Mouse (Mus musculus) forebrain, postnatal 0 days (tissue): Measurements from ENCODE around the gene Hpse. TPM values are rescaled to one million over a fixed set of nuclear protein-coding genes. Genes with fewer than 3 reads are reported as not detected.

ENCODE experiments used
- ATAC-seq: fragments of 200-750 bp; cut with Nextera tagmentation; 2 replicates; pipeline ENCODE4 v1.8.0; 2017; ENCODE audit warnings: mild to moderate bottlenecking, moderate library complexity
- DNase-seq: peaks from one replicate; pipeline ENCODE4 v3.0.0-alpha.2; 2015
- H3K27ac ChIP-seq: fragments of 300-500 bp; sonication (generic); 2 replicates; pipeline ENCODE4 v1.5.1; 2014; ENCODE audit warnings: low read depth, mild to moderate bottlenecking, antibody characterized with exemption, low read length, moderate library complexity, mixed read lengths
- H3K27me3 ChIP-seq: fragments of 300-500 bp; sonication (generic); 2 replicates; pipeline ENCODE4 v1.6.1; 2014; ENCODE audit warnings: mild to moderate bottlenecking, low read length, mixed read lengths; ENCODE audit not compliant: insufficient read depth
- H3K36me3 ChIP-seq: fragments of 300-500 bp; sonication (generic); 2 replicates; pipeline ENCODE4 v1.6.1; 2014; ENCODE audit warnings: mild to moderate bottlenecking, moderate library complexity; ENCODE audit not compliant: insufficient read depth
- H3K4me1 ChIP-seq: fragments of 300-500 bp; sonication (generic); 2 replicates; pipeline ENCODE4 v1.6.1; 2014; ENCODE audit warnings: antibody characterized with exemption; ENCODE audit not compliant: insufficient read depth
- H3K4me2 ChIP-seq: fragments of 300-500 bp; sonication (generic); 2 replicates; pipeline ENCODE4 v1.6.1; 2014; ENCODE audit warnings: low read depth, mild to moderate bottlenecking, moderate library complexity
- H3K4me3 ChIP-seq: fragments of 300-500 bp; sonication (generic); 2 replicates; pipeline ENCODE4 v1.5.1; 2014; ENCODE audit warnings: low read depth, low read length, mixed read lengths
- H3K9ac ChIP-seq: fragments of 300-500 bp; sonication (generic); 2 replicates; pipeline ENCODE4 v1.6.1; 2014; ENCODE audit warnings: mild to moderate bottlenecking
- H3K9me3 ChIP-seq: fragments of 300-500 bp; sonication (generic); 2 replicates; pipeline ENCODE4 v1.6.1; 2016; ENCODE audit warnings: low read length
- CTCF ChIP-seq: sonication (generic); IDR thresholded peaks from 2 replicates; pipeline ENCODE4 v1.5.1; 2016; ENCODE audit warnings: antibody characterized with exemption, control low read depth, low read depth
- WGBS: fragments of 180-500 bp; shearing (Covaris S2); extraction: QIAGEN DNeasy Blood & Tissue Kit; methylation state at CpG from one replicate; pipeline ENCODE4 v1.1.7; 2014; 5-methylcytosine and 5-hydroxymethylcytosine counted together
- polyA plus RNA-seq: library from polyadenylated mRNA; unstranded; fragments of >200 nt; fragmentation: Nextera tagmentation; extraction: Ambion mirVana; gene quantifications from 2 replicates; pipeline ENCODE4 v1.2.1, GENCODE M21; 2015
- total RNA-seq: library from RNA; depleted of rRNA; stranded (reverse); fragments of >200 nt; gene quantifications from 2 replicates; pipeline ENCODE4 v1.2.3, GENCODE M21; 2014

Hpse gene
- total and polyA plus RNA-seq, 2 experiments from 2014 or later: 0.41 to 1.1 TPM

DNA sequence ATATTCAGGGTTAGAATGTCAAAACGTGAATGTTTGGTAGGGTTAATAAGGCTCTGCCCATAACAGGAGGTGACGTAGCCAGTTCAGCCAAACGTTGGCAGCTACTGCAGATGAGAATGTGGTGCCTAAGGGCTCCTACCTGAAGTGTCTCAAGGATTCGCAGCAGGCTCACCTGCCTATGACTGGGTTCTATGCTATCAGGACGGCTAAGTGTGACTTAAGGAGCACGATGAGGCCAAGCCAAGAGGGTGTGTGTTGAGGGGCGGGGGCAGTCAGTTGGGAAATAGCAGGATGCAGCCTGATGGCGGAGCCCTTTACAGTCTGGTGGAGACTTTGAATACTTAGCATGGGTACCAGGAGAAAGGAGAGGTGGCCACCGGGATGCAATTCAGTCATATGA, 67.2 kb downstream of the Hpse start:
- Histone ChIP-seq H3K27me3 (no peaks in the 10 kb centered on the region), H3K36me3 (peaks cover 34% of the 10 kb centered on the region), H3K4me3 (no peak overlapping the region), H3K9ac (no peak overlapping the region), H3K4me2 (no peak overlapping the region), H3K4me1 (no peaks in the 10 kb centered on the region), H3K9me3 (no peaks in the 10 kb centered on the region), H3K27ac (no peak overlapping the region)
- 90% methylated on average over 9 of the region's 9 CpGs for WGBS
- DNase-seq: no peak
- ATAC-seq: no peak
- TF ChIP-seq CTCF: no peak

DNA sequence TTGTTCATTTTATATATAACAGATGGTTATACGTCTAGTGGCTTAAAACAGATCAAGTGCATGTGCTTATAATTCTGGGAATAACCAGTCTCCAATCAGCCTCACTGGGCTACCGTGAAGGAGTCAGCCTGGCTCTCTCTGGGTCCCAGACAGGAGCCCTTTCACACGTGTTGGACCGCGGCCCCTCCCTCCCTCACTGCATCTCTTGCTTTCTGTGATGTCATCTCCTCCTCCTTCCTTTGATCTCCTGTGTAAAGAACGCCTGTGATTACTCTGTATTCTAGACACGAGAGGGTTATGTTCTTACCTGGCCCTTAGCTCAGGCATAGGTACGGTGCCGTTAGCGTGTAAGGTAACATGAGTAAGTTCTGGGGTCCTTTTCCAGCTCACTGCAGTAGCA, 68.0 kb downstream of the Hpse start:
- WGBS: 82% methylated on average over 10 of the region's 10 CpGs
- ATAC-seq: no peak
- no peaks in the 10 kb centered on the region for H3K4me1 ChIP-seq

DNA sequence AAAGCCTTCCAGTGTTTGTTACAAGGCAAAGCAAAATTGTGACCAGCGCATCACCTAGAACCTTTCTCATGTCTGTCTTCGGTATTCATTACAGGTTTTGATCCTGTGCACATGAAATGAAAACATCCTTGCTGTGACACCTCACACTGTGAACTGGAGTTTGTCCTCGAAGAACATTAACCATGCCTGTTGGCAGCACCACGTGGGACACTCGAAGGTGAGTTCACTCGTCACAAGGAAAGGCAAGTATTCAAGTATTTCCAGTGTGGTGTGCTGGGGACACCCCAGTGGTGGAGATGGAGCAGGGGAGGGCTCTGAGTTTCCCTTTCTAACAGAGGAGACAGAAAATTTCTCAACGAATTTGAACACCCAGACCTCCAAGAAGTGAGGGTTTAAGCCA, 68.5 kb downstream of the Hpse start:
- Histone ChIP-seq H3K27ac (no peak overlapping the region), H3K9me3 (no peaks in the 10 kb centered on the region), H3K27me3 (no peaks in the 10 kb centered on the region), H3K4me1 (no peaks in the 10 kb centered on the region), H3K9ac (no peak overlapping the region), H3K4me2 (no peak overlapping the region), H3K4me3 (no peak overlapping the region), H3K36me3 (peaks cover 22% of the 10 kb centered on the region)
- DNase-seq (no peak), ATAC-seq (no peak)
- no peak for TF ChIP-seq CTCF
- 90% methylated on average over 7 of the region's 7 CpGs for WGBS

More for the DNA sequence above, 68.0 kb downstream of the Hpse start:
- H3K9me3 ChIP-seq: no peaks in the 10 kb centered on the region
- TF ChIP-seq CTCF: no peak
- H3K4me2 ChIP-seq: no peak overlapping the region
- no peak for DNase-seq
- no peak overlapping the region for H3K4me3 ChIP-seq
- H3K27me3 ChIP-seq: no peaks in the 10 kb centered on the region
- peaks cover 27% of the 10 kb centered on the region for H3K36me3 ChIP-seq
- H3K27ac ChIP-seq: no peak overlapping the region
- H3K9ac ChIP-seq: no peak overlapping the region

DNA sequence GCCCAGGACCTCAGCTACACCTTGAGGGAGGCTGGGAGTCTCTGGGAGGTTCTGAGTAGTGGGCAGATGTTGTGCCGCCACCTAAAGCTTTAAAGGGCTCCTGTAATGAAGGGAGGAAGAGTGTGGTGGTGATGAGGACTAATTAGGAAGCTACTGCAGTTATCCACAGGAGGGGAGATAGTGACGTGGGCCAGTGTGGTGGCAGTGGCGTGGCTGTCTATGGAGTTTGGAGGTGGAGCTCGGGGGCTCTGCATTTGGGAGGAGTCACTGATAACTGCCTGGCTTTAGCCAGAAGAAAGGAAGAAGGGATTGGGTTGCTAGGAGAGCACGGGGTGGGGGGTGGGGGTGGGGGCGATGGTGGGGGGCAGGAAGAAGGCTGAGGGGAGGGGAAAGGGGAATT, 71.0 kb downstream of the Hpse start:
- ATAC-seq (no peak), DNase-seq (no peak)
- WGBS: 41% methylated on average over 6 of the region's 6 CpGs
- H3K4me2 ChIP-seq: no peak overlapping the region
- H3K4me3 ChIP-seq: no peak overlapping the region
- no peaks in the 10 kb centered on the region for H3K9me3 ChIP-seq
- H3K27me3 ChIP-seq: no peaks in the 10 kb centered on the region
- H3K36me3 ChIP-seq: peaks cover under 1% of the 10 kb centered on the region; the same call in 1 of the 2 replicates
- no peaks in the 10 kb centered on the region for H3K4me1 ChIP-seq
- no peak overlapping the region for H3K27ac ChIP-seq
- no peak overlapping the region for H3K9ac ChIP-seq
- TF ChIP-seq CTCF: no peak

DNA sequence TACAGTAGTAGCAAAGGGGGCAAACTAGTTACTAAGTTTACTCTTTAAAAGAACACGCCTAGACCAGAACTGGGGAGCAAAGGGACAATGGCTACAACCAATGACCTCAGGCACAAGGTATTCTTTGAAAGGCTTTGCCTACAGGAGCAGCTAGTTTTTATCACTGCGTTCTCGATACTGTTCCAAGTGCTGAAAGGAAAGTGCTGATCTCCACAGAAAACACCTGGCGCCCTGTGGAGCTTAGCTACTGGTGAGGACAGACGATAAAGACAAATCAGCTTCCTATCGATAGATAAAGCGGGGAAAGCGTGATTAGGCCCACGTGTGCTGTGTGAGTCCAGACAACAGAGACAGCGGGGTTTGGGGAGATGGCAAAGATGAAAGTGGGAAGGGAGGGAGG, 71.5 kb downstream of the Hpse start:
- Histone ChIP-seq H3K9me3 (no peaks in the 10 kb centered on the region), H3K4me2 (no peak overlapping the region), H3K4me3 (no peak overlapping the region), H3K9ac (no peak overlapping the region), H3K4me1 (no peaks in the 10 kb centered on the region), H3K27ac (no peak overlapping the region), H3K36me3 (no peaks in the 10 kb centered on the region), H3K27me3 (no peaks in the 10 kb centered on the region)
- WGBS: 52% methylated on average over 10 of the region's 10 CpGs
- ATAC-seq (no peak), DNase-seq (no peak)
- no peak for TF ChIP-seq CTCF

DNA sequence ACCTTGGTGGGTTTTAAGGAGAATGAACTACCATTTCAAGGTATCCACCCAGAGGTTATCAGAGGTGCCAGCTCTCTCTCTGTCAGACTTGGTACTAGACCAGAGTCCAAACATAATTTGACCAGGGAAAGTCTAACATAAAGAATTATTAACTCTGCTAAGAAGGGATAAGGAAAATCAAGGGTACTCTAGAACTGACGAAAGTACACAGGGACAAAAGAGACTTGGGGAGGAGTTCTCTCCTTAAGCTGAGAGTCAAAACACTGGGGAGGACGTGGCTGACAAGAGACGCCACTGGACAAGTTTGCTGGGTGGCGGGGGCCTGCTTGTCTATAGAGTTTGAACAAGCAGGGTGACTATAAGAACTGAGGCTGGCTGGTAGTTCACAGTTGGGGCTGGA, 73.0 kb downstream of the Hpse start:
- TF ChIP-seq CTCF: no peak
- DNase-seq (no peak), ATAC-seq (no peak)
- Histone ChIP-seq H3K9me3 (no peaks in the 10 kb centered on the region), H3K27me3 (no peaks in the 10 kb centered on the region), H3K4me3 (no peak overlapping the region), H3K36me3 (no peaks in the 10 kb centered on the region), H3K27ac (no peak overlapping the region), H3K9ac (no peak overlapping the region), H3K4me1 (no peaks in the 10 kb centered on the region), H3K4me2 (no peak overlapping the region)
- WGBS: 83% methylated on average over 4 of the region's 4 CpGs

DNA sequence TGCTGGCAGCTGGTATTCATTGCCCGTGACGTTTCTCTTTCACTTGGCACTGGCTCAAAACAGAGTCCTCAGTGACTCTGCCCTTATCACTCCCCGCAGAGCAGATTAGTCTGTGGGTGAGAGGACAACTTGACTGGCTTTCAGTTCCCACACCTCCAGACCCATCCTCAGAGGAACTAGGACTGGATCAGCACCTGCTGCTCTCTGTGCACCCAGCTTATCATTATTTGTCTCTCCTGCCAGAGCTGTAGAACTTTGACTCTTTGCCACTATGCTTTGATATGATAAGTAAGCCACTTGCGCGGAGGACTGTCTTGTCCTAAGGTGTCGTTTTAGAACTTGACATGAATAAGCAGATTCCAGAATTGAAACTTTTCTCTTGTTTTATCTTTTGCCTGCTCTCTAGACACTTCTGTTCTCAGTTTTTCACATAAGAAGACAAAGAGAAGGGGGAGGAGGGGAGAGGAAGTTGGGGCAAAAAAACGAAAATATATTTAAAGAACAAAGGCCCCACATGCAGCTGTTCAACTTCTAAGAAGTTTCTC, 75.5 kb downstream of the Hpse start:
- H3K27ac ChIP-seq: no peak overlapping the region
- H3K4me1 ChIP-seq: no peaks in the 10 kb centered on the region
- H3K9me3 ChIP-seq: no peaks in the 10 kb centered on the region
- H3K4me3 ChIP-seq: no peak overlapping the region
- WGBS: 72% methylated on average over 7 of the region's 7 CpGs
- no peak overlapping the region for H3K4me2 ChIP-seq
- H3K36me3 ChIP-seq: no peaks in the 10 kb centered on the region
- H3K9ac ChIP-seq: no peak overlapping the region
- DNase-seq (no peak), ATAC-seq (no peak)
- H3K27me3 ChIP-seq: no peaks in the 10 kb centered on the region
- no peak for TF ChIP-seq CTCF
